Mouse (Mus musculus) embryonic facial prominence, embryonic 11.5 days (tissue): ENCODE measurements at regions not wholly inside any gene's neighbourhood (a gene's known extent, or its start where the extent isn't known, plus 50 kb on each side); places are given as distances from the start of the nearest gene placed in this dataset.

Source experiments
- ATAC-seq: fragments of 200-750 bp; cut with Nextera tagmentation; replicated peaks from 2 replicates; pipeline ENCODE4 v1.8.0; 2017; ENCODE audit warnings: low read depth; ENCODE audit not compliant: insufficient number of reproducible peaks, low FRiP score, low TSS enrichment
- DNase-seq: peaks from one replicate; pipeline ENCODE4 v3.0.0-alpha.2; 2015; ENCODE audit warnings: low spot score
- H3K27ac ChIP-seq: fragments of 300-500 bp; sonication (generic); replicated peaks from 2 replicates; pipeline ENCODE4 v1.5.1; 2014; ENCODE audit warnings: mild to moderate bottlenecking, low read depth, low read length, control low read depth
- H3K27me3 ChIP-seq: fragments of 300-500 bp; sonication (generic); 2 replicates; pipeline ENCODE4 v1.6.1; 2014; ENCODE audit warnings: mild to moderate bottlenecking, low read length, moderate library complexity, mixed read lengths; ENCODE audit not compliant: control insufficient read depth, insufficient read depth
- H3K36me3 ChIP-seq: fragments of 300-500 bp; sonication (generic); replicated peaks from 2 replicates; pipeline ENCODE4 v1.6.1; 2014; ENCODE audit warnings: low read depth, mild to moderate bottlenecking, low read length, moderate library complexity, mixed read lengths; ENCODE audit not compliant: control insufficient read depth, insufficient read depth
- H3K4me1 ChIP-seq: fragments of 300-500 bp; sonication (generic); 2 replicates; pipeline ENCODE4 v1.6.1; 2014; ENCODE audit warnings: low read length, mixed read lengths; ENCODE audit not compliant: control insufficient read depth, insufficient read depth
- H3K4me2 ChIP-seq: fragments of 300-500 bp; sonication (generic); 2 replicates; pipeline ENCODE4 v1.6.1; 2014; ENCODE audit warnings: low read depth, mild to moderate bottlenecking, control low read depth, low read length, moderate library complexity
- H3K4me3 ChIP-seq: fragments of 300-500 bp; sonication (generic); 2 replicates; pipeline ENCODE4 v1.5.1; 2014; ENCODE audit warnings: low read depth, low read length, control low read depth
- H3K9ac ChIP-seq: fragments of 300-500 bp; sonication (generic); replicated peaks from 2 replicates; pipeline ENCODE4 v1.6.1; 2014; ENCODE audit warnings: mild to moderate bottlenecking, control low read depth, low read length
- H3K9me3 ChIP-seq: fragments of 300-500 bp; sonication (generic); replicated peaks from 2 replicates; pipeline ENCODE4 v1.6.1; 2016; ENCODE audit warnings: mild to moderate bottlenecking, low read length, inconsistent platforms, mixed read lengths; ENCODE audit not compliant: control insufficient read depth
- WGBS: fragments of 180-500 bp; shearing (Covaris S2); extraction: QIAGEN DNeasy Blood & Tissue Kit; methylation state at CpG from one replicate; pipeline ENCODE4 v1.1.7; 2014; 5-methylcytosine and 5-hydroxymethylcytosine counted together

DNA sequence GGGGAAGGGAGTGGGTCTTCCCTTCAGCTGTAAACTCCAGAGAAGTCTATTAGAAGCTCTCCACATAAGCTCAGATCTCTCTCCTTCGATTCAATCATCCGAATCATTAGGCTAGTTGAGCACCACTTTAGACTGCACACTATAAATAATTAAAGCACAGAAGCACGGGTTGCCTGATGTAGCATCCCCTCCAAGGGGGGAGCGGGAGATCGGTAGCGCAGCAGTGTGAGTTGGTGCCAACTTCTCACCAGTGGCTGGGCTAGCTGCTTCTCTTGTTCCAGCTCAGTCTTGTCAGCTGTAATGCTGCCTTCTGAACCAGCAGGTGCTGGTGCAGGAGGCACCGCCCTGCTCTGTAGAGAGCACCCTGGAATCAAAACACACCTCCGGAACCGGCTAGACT lies 78.6 kb downstream of the A830031A19Rik start:
- ATAC-seq (no peak), DNase-seq (no peak)
- Histone ChIP-seq H3K4me1 (no peaks in the 10 kb centered on the region), H3K9me3 (no peaks in the 10 kb centered on the region), H3K4me3 (no peak overlapping the region), H3K4me2 (no peak overlapping the region), H3K27ac (no peak overlapping the region), H3K36me3 (no peaks in the 10 kb centered on the region), H3K9ac (no peak overlapping the region), H3K27me3 (no peaks in the 10 kb centered on the region)
- 89% methylated on average over 9 of the region's 9 CpGs for WGBS

DNA sequence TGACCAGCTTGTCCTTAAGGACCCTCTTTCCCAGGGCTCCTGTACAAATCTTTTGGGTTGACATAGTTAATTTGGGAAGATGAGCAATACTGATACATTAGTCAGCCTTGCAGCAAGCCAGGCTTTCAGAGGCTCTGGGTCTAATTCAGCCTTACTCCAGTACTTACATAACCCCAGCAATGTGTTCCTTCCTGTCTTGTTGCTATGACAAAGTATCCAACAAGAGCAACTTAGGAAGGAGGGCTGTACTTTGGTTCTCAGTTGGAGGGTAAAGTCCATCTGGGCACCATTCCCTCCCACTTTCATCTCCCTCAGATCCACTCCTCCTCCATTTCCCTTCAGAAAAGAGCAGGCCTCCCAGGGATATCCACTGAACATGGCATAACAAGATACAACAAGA lies 80.7 kb downstream of the A830031A19Rik start:
- ATAC-seq, result no peak
- Histone ChIP-seq H3K27ac (no peak overlapping the region), H3K36me3 (no peaks in the 10 kb centered on the region)

DNA sequence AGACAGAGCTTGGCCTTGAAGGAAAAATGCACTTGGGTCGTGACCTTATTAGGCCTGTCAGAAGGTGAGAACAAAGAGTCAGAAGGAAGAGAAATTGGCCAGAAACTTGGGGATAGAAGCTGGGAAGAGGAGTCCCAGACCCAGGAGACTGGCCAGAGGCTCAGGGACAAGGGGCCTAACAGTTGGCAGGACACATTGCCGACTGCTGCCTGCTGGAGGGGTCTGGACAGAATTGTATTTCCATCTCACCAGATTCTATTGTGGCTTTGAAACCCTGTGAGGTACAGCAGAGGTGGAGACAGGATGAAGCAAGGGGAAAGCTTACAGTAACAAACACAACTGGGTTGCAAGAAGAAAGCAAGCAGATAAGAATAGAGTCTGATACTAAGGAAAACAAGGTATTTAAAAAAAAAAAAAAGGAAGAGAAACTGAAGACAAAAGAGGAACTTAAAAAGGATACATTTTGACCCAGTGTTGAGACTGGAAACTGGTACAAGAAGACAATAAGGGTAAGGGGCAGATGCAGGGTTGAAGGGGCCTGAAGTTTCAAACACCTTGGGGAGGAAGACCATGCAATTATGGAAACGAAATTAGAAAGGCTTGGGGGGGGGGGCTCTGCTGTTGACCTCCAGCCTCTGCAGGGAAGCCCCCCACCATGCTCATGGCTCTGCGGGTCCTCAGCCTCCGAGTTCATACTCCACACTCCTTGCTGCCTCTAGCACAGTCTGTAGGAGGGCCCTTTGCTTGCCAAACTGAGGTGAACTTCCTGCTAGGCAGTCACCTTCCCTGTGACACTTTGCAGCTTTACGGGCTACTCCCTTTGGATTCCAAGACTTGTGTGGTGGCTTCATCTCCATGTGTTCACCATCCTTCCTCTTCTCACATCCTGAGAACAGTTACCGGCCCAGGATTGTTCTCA lies 87.1 kb downstream of the A830031A19Rik start:
- no peak overlapping the region for H3K9ac ChIP-seq
- no peaks in the 10 kb centered on the region for H3K4me1 ChIP-seq
- H3K27ac ChIP-seq, result no peak overlapping the region
- 75% methylated on average over 7 of the region's 7 CpGs for WGBS
- DNase-seq, result no peak
- no peak overlapping the region for H3K4me2 ChIP-seq
- H3K36me3 ChIP-seq, result no peaks in the 10 kb centered on the region
- H3K4me3 ChIP-seq, result no peak overlapping the region
- no peaks in the 10 kb centered on the region for H3K27me3 ChIP-seq
- no peak for ATAC-seq
- no peaks in the 10 kb centered on the region for H3K9me3 ChIP-seq

More for the DNA sequence above, 80.7 kb downstream of the A830031A19Rik start:
- no peak overlapping the region for H3K9ac ChIP-seq
- no peaks in the 10 kb centered on the region for H3K27me3 ChIP-seq
- H3K4me3 ChIP-seq, result no peak overlapping the region
- DNase-seq, result no peak
- no peaks in the 10 kb centered on the region for H3K4me1 ChIP-seq
- no peak overlapping the region for H3K4me2 ChIP-seq
- no peaks in the 10 kb centered on the region for H3K9me3 ChIP-seq

DNA sequence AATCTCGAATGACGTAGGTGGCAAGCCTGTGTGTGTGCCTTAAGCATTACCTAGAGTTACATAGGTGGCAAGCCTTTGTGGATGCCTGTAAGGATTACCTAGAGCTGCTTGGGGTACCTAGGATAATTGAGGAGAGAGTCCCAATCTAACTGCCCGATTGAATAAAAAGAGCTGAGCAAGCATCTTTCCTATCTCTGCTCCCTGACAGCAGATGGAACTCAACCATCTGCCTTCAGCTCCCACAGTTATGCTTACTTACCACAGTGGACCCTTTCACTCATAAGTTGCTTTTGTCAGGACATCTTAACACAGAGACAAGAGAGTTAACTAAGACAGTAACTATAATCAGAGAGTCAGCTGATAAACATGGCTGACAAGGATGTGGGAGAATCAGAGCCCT lies 89.6 kb downstream of the A830031A19Rik start:
- ATAC-seq (no peak), DNase-seq (no peak)
- Histone ChIP-seq H3K9ac (no peak overlapping the region), H3K4me1 (no peaks in the 10 kb centered on the region), H3K27ac (no peak overlapping the region), H3K4me2 (no peak overlapping the region), H3K9me3 (no peaks in the 10 kb centered on the region), H3K4me3 (no peak overlapping the region), H3K27me3 (no peaks in the 10 kb centered on the region), H3K36me3 (no peaks in the 10 kb centered on the region)
- WGBS, result 83% methylated on average over 3 of the region's 3 CpGs

DNA sequence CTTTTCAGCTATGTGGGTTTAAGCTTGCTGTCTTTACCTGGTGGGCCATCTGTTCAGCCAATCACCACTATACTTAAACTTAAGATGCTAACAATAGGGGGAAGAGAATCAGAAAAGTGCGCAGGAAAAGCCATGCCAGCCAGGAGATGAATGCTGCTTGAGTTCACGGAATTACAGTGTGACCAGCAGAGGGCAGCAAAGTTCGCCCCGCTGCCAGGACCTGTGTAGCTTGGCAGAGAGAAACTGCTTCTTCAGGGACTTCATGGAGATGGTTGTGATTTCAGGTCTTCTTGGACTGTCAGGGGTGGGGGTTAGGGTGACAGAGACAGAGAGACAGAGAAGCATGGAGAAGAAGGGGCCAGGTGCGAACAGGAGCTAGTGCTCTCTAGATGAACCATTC lies 84.3 kb upstream of the Papolg start:
- no peak overlapping the region for H3K27ac ChIP-seq
- no peak overlapping the region for H3K4me2 ChIP-seq
- no peak overlapping the region for H3K4me3 ChIP-seq
- 15% methylated on average over 5 of the region's 5 CpGs for WGBS
- no peaks in the 10 kb centered on the region for H3K27me3 ChIP-seq
- H3K4me1 ChIP-seq, result no peaks in the 10 kb centered on the region
- H3K9ac ChIP-seq, result no peak overlapping the region
- H3K36me3 ChIP-seq, result no peaks in the 10 kb centered on the region
- ATAC-seq, result peak; percentile 72; the same call in 1 of the 2 replicates
- DNase-seq, result peak; percentile 83
- H3K9me3 ChIP-seq, result no peaks in the 10 kb centered on the region

DNA sequence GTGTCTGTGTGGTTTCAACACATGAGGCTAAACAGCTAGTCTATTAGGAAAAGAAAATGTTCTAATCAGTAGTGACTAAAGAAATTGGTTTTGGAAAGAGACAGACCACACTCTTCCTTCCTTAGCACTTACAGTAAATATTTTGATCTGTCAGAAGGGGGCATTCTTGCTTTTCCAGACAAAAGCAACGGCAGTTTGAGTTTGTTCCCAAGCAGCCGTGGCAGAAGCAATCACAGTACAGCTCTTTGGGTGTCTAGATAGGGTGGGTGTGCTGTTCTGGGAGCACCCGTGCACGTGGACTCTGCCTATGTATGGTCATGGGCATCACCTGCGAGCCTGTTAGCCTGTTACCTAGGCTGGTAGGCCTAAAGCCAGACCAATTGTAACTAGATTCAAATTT lies 83.2 kb upstream of the Papolg start:
- DNase-seq (no peak), ATAC-seq (no peak)
- no peaks in the 10 kb centered on the region for H3K36me3 ChIP-seq
- no peak overlapping the region for H3K27ac ChIP-seq
- no peak overlapping the region for H3K9ac ChIP-seq
- H3K4me3 ChIP-seq, result no peak overlapping the region
- H3K9me3 ChIP-seq, result no peaks in the 10 kb centered on the region
- no peaks in the 10 kb centered on the region for H3K4me1 ChIP-seq
- no peaks in the 10 kb centered on the region for H3K27me3 ChIP-seq
- H3K4me2 ChIP-seq, result no peak overlapping the region
- WGBS, result 67% methylated on average over 5 of the region's 5 CpGs

DNA sequence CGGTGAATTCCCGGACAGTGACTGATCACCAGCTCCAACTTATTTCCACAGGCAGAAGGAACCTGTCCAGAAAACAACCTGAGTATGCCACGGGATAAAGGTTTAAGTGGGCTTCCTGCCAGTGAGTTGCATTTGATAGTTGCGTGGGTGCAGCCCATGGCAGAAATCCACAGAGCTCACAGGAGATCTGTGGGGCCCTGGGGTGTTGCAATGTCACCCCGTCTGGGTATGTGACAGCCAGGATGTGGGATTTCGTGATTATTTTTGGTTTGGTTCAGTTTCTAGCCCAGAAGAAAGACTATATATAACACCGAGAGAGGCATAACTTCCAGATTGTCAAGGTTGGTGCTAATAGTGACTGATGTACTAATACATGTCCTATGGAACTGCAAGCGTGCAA lies 82.0 kb upstream of the Papolg start:
- H3K9ac ChIP-seq, result no peak overlapping the region
- DNase-seq (no peak), ATAC-seq (no peak)
- H3K4me2 ChIP-seq, result no peak overlapping the region
- no peak overlapping the region for H3K4me3 ChIP-seq
- no peaks in the 10 kb centered on the region for H3K9me3 ChIP-seq
- no peak overlapping the region for H3K27ac ChIP-seq
- WGBS, result 85% methylated on average over 8 of the region's 8 CpGs
- no peaks in the 10 kb centered on the region for H3K36me3 ChIP-seq
- H3K27me3 ChIP-seq, result no peaks in the 10 kb centered on the region
- no peaks in the 10 kb centered on the region for H3K4me1 ChIP-seq

DNA sequence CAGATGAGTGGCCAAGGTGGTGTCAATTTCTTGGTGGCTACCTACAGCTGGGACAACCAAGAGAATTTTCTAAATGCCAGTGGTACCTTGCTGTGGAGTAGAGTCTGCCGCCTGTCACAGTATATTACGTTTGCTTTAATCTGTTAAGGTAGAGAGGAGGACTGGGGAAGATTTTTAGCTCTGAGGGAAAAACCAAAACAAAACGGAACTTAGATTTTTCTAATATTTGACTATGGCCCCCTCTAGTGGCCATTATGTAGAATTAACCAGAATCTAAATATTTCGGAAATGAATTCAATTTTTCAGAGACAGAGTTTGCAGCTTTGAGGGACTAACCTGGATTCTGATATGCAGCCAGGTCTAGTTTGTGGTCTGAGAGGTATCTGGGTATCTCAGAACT lies 59.3 kb upstream of the Papolg start:
- Histone ChIP-seq H3K4me2 (no peak overlapping the region), H3K27ac (no peak overlapping the region)
- 5% methylated on average over 4 of the region's 4 CpGs for WGBS

More for the DNA sequence above, 59.3 kb upstream of the Papolg start:
- H3K36me3 ChIP-seq, result no peaks in the 10 kb centered on the region
- no peaks in the 10 kb centered on the region for H3K27me3 ChIP-seq
- no peak overlapping the region for H3K4me3 ChIP-seq
- no peaks in the 10 kb centered on the region for H3K4me1 ChIP-seq
- 0 out of 2 replicates have a peak, but pooled peaks have one; percentile 34 for ATAC-seq
- no peaks in the 10 kb centered on the region for H3K9me3 ChIP-seq
- no peak overlapping the region for H3K9ac ChIP-seq
- peak; percentile 73 for DNase-seq
